Mouse (Mus musculus) retina, postnatal 1 day (tissue): Measurements from ENCODE around the gene Gm5269.

Experiments
- DNase-seq: peaks from one replicate; pipeline ENCODE4 v3.0.0-alpha.2; 2012

Gene Gm5269

GRCm38 (mm10) chr1:45890173-45890572 is at the start of gene Gm5269:
Gm5269 (minus strand) TSS chr1:45890273.
- no peak for DNase-seq

GRCm38 (mm10) chr1:45931127-45931526 is 41.1 kb upstream of the Gm5269 start:
- DNase-seq = no peak

GRCm38 (mm10) chr1:45926911-45927310 is 36.8 kb upstream of the Gm5269 start:
- no peak for DNase-seq

DNA sequence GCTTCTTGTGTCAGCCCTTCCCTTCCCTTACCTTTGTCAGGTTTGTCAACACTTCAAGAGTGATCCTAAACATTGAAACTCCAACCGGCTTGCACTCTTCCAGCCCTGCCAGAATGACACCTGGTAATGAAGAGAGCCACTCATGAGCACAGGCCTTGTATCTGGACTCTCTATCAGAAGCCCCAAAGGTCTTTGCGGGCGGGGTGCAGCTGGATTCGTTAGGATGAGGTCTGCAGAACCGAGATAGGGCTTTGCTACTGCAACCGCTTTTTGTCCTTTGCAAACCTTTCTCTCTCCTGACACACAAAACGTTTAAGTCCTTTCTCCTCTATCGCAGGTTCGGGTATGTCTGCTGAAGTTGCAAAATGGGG is 36.3 kb upstream of the Gm5269 start, which contains the start of gene Slc40a1:
Gene Slc40a1, minus strand, starts transcription at position 131 of the 371 bp plus-strand sequence.
- DNase-seq = no peak

DNA sequence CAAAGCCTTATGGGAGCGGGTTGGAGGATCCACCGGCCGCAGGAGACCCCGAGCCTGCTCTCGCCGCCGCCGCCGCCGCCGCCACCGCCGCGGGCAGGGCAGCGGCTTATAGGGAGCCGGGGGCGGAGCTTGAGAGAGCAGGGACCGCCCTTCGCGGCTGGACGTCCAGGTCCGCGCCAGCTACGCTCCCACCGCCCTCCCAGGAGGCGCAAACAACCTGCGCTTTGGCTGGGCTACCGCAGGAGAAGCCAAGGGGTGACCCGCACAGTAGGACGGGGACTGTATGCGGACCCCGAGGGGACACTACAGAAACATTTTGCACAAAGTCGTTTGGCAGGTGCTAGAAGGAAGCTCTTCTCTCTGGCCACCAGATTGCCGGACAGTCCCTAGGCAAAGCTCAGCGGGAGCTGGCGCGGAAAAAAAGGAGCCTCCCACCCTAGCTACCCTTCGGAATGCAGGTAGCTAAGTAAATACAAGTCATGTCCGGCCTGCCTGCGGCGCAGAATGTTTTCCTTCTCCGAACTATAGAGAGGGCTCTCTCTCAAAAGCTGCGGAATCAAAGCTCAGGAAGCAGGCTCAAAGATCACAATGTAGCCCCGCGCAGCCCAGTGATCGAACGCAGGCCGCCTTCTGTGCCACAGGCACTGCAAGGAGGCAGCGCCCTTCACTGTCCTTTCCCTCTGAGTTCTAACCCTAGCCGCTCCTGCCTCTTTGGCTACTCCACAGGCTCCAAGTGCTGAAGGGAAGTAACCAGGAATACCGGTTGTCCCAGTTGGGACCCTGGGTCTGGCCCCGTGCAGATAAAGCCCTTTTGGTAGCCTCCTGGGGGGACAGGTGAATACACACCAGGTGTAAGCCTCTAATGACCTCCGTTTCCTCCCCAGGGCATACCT is 35.7 kb upstream of the Gm5269 start:
- peak; percentile 86 for DNase-seq

DNA sequence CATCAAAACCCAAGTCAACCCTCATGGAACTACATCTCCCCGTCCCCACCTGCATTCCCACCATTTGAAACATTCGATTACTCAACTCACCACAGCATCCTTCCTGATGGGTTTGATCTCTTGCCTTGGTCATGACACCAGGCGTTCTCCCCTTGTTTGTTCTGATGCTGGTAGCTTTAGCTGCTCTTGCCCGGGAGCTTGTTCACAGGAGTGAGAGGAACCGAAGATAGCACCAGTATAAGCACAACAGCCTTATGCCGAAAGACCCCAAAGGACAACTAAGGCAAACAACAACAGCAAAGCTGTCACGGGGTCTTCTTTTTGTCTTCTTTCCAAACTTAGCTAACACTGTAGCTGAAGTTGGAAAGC is 35.0 kb upstream of the Gm5269 start:
- no peak for DNase-seq

- no peak for DNase-seq
Measured at GRCm38 (mm10) chr1:45924516-45924915, 34.4 kb upstream of the Gm5269 start.

GRCm38 (mm10) chr1:45923306-45923705 is 33.2 kb upstream of the Gm5269 start:
- no peak for DNase-seq

- DNase-seq = no peak
Measured at GRCm38 (mm10) chr1:45920703-45921102, 30.6 kb upstream of the Gm5269 start.

GRCm38 (mm10) chr1:45919752-45920151 is 29.7 kb upstream of the Gm5269 start:
- DNase-seq = no peak

GRCm38 (mm10) chr1:45917136-45917803 is 27.2 kb upstream of the Gm5269 start:
- no peak for DNase-seq

- no peak for DNase-seq
Measured at GRCm38 (mm10) chr1:45916174-45916573, 26.1 kb upstream of the Gm5269 start.

DNA sequence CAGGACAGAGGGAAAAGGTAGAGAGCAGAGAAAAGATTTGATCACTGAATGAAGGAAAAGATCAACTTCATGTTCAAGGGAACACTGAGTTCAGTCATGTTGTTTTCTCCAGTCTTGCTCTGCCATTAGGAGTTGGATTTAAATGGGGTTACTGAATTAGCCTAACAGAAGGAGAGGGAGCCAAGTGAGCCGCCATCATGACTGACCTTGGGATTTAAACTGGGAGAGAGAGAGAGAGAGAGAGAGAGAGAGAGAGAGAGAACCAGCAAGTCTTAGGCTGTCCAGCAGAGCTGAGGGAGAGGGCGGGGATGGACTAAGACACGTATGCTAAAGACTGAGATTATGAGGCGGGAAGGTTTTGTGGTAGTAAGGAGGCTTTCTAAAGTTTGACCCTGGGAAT is 24.2 kb upstream of the Gm5269 start:
- DNase-seq = no peak

- DNase-seq = peak; percentile 63
Measured at GRCm38 (mm10) chr1:45905107-45905821, 15.2 kb upstream of the Gm5269 start.

DNA sequence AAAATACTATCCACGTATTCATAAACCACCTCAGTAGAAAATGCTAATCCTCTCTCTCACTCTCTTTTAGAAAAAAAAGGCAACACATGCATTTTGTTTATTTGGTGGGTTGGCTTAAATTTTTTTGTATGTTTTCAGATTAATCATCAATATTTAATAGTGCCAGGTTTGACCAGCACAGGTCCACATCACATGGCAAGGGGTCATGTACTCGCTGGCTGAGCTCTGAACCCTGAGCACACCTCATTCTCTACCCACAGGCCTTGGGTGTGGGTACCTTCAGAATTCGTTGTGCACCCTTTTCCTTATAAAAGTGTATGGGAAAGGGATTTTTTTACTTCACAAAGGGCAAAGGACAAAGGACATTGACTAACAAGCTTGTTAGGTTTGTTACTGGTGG is 14.1 kb upstream of the Gm5269 start:
- no peak for DNase-seq

- DNase-seq = no peak
Measured at GRCm38 (mm10) chr1:45898044-45898443, 8.0 kb upstream of the Gm5269 start.

DNA sequence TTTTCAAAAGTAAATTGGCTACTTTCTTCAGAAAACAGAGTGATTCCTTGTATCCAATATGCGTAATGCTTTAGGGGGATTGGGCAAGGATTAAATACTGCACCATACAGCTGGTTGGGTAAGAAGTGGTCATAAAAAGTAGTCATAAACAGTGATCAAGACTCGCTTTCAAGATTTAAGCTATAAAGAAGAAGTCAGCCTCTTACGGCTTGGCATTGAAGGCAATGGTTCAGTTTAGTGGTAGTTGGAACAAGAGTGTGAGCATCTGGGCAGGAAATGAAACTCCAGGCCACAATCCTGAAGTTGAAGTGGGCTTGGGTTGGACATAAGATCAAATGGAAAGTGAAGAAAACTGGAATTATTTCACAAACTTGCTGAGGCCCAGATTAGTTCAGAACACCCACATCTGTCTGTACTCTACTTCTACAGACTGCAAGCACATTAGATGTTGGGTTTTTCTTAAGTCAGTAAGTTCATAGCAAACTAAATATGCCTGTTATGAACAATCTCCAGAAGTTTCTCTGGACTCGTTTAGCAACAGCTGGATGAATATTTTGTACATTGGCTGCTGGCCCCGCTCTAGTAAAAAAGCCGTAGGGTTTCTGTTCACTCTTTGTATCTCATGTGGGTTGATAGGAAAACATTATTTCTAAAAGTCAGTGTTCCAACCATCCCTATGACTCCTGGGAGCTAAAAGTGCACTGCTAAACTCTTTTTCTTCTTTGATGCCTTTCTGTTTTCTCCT is 4.3 kb upstream of the Gm5269 start:
- no peak for DNase-seq

DNA sequence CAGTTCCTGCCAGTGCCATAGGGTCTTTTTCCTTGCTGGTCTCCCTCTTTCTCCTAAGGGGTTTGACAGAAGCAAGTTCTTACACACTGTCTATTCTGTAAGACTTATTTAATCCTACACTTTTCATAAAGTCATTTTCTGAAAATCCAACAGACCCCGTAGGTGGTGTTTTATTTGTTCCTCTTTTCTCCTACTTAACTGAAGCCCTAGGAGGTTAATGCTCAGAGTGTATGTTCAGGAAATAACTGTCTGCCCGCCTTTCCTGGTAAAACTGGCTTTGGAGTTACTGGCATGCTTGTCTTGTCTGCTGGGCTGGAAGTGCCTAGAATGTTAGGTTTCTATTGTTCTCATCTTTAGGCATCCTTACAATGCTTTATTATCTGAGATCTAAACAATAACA is 1.9 kb upstream of the Gm5269 start:
- no peak for DNase-seq

DNA sequence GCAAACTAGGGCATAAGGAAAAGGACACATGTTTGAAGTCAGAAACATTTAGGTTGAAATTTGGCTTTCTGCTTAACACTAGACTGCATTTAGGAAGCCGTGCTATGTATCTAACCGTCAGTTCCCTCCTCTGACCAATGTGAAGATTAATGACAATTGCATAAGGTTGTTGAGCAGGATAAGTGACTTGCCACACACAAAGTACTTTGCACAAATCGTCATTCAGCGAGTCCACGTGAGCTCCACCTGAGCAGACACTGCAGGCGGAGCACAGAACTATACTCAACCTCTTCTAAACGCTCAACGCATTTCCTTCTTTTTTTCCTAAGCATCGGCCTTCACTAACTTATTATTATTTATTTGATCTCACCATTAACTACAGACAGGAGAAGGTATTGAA is 3.3 kb downstream of the Gm5269 start:
- no peak for DNase-seq

GRCm38 (mm10) chr1:45883378-45883777 is 6.7 kb downstream of the Gm5269 start:
- DNase-seq = no peak

GRCm38 (mm10) chr1:45882076-45882475 is 8.0 kb downstream of the Gm5269 start:
- DNase-seq = no peak

- DNase-seq = no peak
Measured at GRCm38 (mm10) chr1:45881228-45881832, 8.7 kb downstream of the Gm5269 start.
